In genomic region chr2:180262441-180262840, GRCm38 (mm10) we compare ENCODE assay signal across 15 mouse cellular contexts. TPM values are rescaled to one million over a fixed set of nuclear protein-coding genes. Genes with fewer than 3 reads are reported as not detected.
A peak's percentile ranks its signal among the peaks of the same experiment; 100 is the strongest.
DNase-seq lines count a peak whose midpoint lies in the region; ATAC-seq and TF ChIP-seq lines count a peak whose summit lies in the region.
"Had no signal": no experiment of that assay in that cellular context is flagged by ENCODE, and none has a peak within 500 bp of the region (broad histone marks: within the 10 kb centered on the region; RNA-seq: fewer than 3 reads in every experiment).

No protein-coding gene starts in this region.

- TF ChIP-seq CTCF in layer of hippocampus, adult 2 months (conservative IDR thresholded peaks at IDR 0.05), result no peak

- H3K9me3 ChIP-seq in heart, embryonic 16.5 days (replicated peaks; ENCODE audit: control insufficient read depth, low read length), result no peaks in the 10 kb centered on the region
- H3K9me3 ChIP-seq: midbrain, embryonic 13.5 days; neural tube, embryonic 15.5 days had no signal

- DNase-seq in cerebellum, adult 11-12 months, result peak; percentile 15
- DNase-seq in cerebellum, adult 11 months, result no peak
- DNase-seq in layer of hippocampus, adult 2 months (ENCODE audit: low spot score in 2 of 2), result no peak
- no peak for DNase-seq in layer of hippocampus, adult 11-12 months (ENCODE audit: low spot score)
- DNase-seq in kidney, postnatal 36 days, result peak; percentile 60 to 64
- no peak for DNase-seq in urinary bladder, postnatal 14 days (ENCODE audit: low spot score)
- DNase-seq in thymus, postnatal 14 days, result no peak
- DNase-seq: gastrocnemius, postnatal 14 days had no signal

- H3K4me3 ChIP-seq in layer of hippocampus, adult 2 months, result no peak overlapping the region
- H3K4me3 ChIP-seq in heart, embryonic 16.5 days (ENCODE audit: low read length), result no peak overlapping the region
- H3K4me3 ChIP-seq: midbrain, embryonic 13.5 days; neural tube, embryonic 15.5 days had no signal

- WGBS in heart, embryonic 16.5 days, result 63% methylated on average over 3 of the region's 3 CpGs

- peaks cover 14% of the 10 kb centered on the region for H3K4me1 ChIP-seq in heart, embryonic 16.5 days (ENCODE audit: control insufficient read depth, insufficient read depth, low read length)

- ATAC-seq in heart, embryonic 16.5 days (replicated peaks; ENCODE audit: extremely low read depth, insufficient read depth, low FRiP score), result peak; percentile 33
- ATAC-seq: inflammation-experienced regulatory T-cells, adult 6 months; midbrain, embryonic 13.5 days had no signal

- peak overlapping the region; percentile 61 for H3K27ac ChIP-seq in layer of hippocampus, adult 2 months
- H3K27ac ChIP-seq in heart, embryonic 16.5 days (ENCODE audit: low read length), result peak overlapping the region; percentile 77
- H3K27ac ChIP-seq: liver, embryonic 14.5 days; midbrain, embryonic 13.5 days; neural tube, embryonic 15.5 days had no signal

- no peak overlapping the region for H3K4me2 ChIP-seq in heart, embryonic 16.5 days (ENCODE audit: low read depth, low read length)
- H3K4me2 ChIP-seq: midbrain, embryonic 13.5 days; neural tube, embryonic 15.5 days had no signal

- H3K27me3 ChIP-seq in heart, embryonic 16.5 days (ENCODE audit: control insufficient read depth, insufficient read depth, low read length), result no peaks in the 10 kb centered on the region
- H3K27me3 ChIP-seq: midbrain, embryonic 13.5 days; neural tube, embryonic 15.5 days had no signal

- no peak overlapping the region; the same call in 1 of the 2 replicates for H3K9ac ChIP-seq in heart, embryonic 16.5 days (ENCODE audit: low read length)
- H3K9ac ChIP-seq: liver, embryonic 14.5 days; neural tube, embryonic 15.5 days had no signal

- H3K36me3 ChIP-seq in heart, embryonic 16.5 days (ENCODE audit: control insufficient read depth, insufficient read depth), result peaks cover 13% of the 10 kb centered on the region; the same call in 1 of the 2 replicates

RNA-seq across cellular contexts. Expression of gene Rps21, which starts 5.3 kb away (rescaled TPM):
- 100 to 1,000 TPM; 713 to 738 TPM for total RNA-seq in layer of hippocampus, adult 2 months (2021)
- 208 and 247 TPM in 2 replicates for polyA plus RNA-seq in heart, embryonic 16.5 days (2015; fragmentation: Nextera tagmentation; extraction: Ambion mirVana)

RNA-seq across cellular contexts. Expression of gene Cables2, which starts 10.9 kb away (rescaled TPM):
- 10 to 100 TPM; 31.6 to 37.5 TPM for total RNA-seq in layer of hippocampus, adult 2 months (2021)
- 6.1 and 9.9 TPM in 2 replicates for polyA plus RNA-seq in heart, embryonic 16.5 days (2015; fragmentation: Nextera tagmentation; extraction: Ambion mirVana)

RNA-seq across cellular contexts. Expression of gene Rbbp8nl, which starts 27.2 kb away (rescaled TPM):
- total RNA-seq in layer of hippocampus, adult 2 months (2021), result not detected
- polyA plus RNA-seq in heart, embryonic 16.5 days (2015; fragmentation: Nextera tagmentation; extraction: Ambion mirVana), result 0.05 and 0.22 TPM in 2 replicates
- total RNA-seq: common myeloid progenitor, adult 5-6 weeks; gastrocnemius, postnatal 14 days; left cerebral cortex, postnatal 10 days had no signal
- polyA plus RNA-seq: inflammation-experienced regulatory T-cells, adult 6 months; midbrain, embryonic 13.5 days; neural tube, embryonic 15.5 days had no signal

RNA-seq across cellular contexts. Expression of gene Lama5, which starts 36.8 kb away (rescaled TPM):
- total RNA-seq in layer of hippocampus, adult 2 months (2021), result 1 to 10 TPM; 6.9 to 8.9 TPM
- 17.7 and 32.1 TPM in 2 replicates for polyA plus RNA-seq in heart, embryonic 16.5 days (2015; fragmentation: Nextera tagmentation; extraction: Ambion mirVana)

Comparison
In these comparisons a context has a peak if more than half of its experiments do, and no peak if none do; other contexts are left out.
1. DNase-seq: peak in cerebellum, adult 11-12 months (single experiment) and kidney, postnatal 36 days (2 of 2); none in cerebellum, adult 11 months (single experiment), layer of hippocampus, adult 2 months (0 of 2), layer of hippocampus, adult 11-12 months (single experiment), urinary bladder, postnatal 14 days (single experiment) and thymus, postnatal 14 days (single experiment).